Mouse (Mus musculus) kidney, embryonic 15.5 days (tissue): ENCODE measurements around the gene Ptpn5. TPM values are rescaled to one million over a fixed set of nuclear protein-coding genes. Genes with fewer than 3 reads are reported as not detected.

Experiments
- ATAC-seq: fragments of 200-750 bp; cut with Nextera tagmentation; replicated peaks from 2 replicates; pipeline ENCODE4 v1.8.0; 2017; ENCODE audit warnings: moderate TSS enrichment; ENCODE audit not compliant: low FRiP score
- H3K27ac ChIP-seq: fragments of 300-500 bp; sonication (generic); 2 replicates; pipeline ENCODE4 v1.5.1; 2015; ENCODE audit warnings: mild to moderate bottlenecking, inconsistent platforms
- H3K27me3 ChIP-seq: fragments of 300-500 bp; sonication (generic); 2 replicates; pipeline ENCODE4 v1.6.1; 2015; ENCODE audit warnings: inconsistent platforms
- H3K36me3 ChIP-seq: fragments of 300-500 bp; sonication (generic); 2 replicates; pipeline ENCODE4 v1.6.1; 2015; ENCODE audit warnings: inconsistent platforms
- H3K4me1 ChIP-seq: fragments of 300-500 bp; sonication (generic); 2 replicates; pipeline ENCODE4 v1.6.1; 2015; ENCODE audit warnings: inconsistent platforms
- H3K4me2 ChIP-seq: fragments of 300-500 bp; sonication (generic); 2 replicates; pipeline ENCODE4 v1.6.1; 2015; ENCODE audit warnings: moderate library complexity, mild to moderate bottlenecking, inconsistent platforms
- H3K4me3 ChIP-seq: fragments of 300-500 bp; sonication (generic); replicated peaks from 2 replicates; pipeline ENCODE4 v1.5.1; 2015; ENCODE audit warnings: mild to moderate bottlenecking, inconsistent platforms
- H3K9ac ChIP-seq: fragments of 300-500 bp; sonication (generic); 2 replicates; pipeline ENCODE4 v1.6.1; 2015; ENCODE audit warnings: mild to moderate bottlenecking, inconsistent platforms
- H3K9me3 ChIP-seq: fragments of 300-500 bp; sonication (generic); replicated peaks from 2 replicates; pipeline ENCODE4 v1.6.1; 2016; ENCODE audit warnings: inconsistent platforms
- WGBS: fragments of 180-500 bp; shearing (Covaris S2); methylation state at CpG from one replicate; pipeline ENCODE4 v1.1.7; 2015; ENCODE audit warnings: mixed read lengths; 5-methylcytosine and 5-hydroxymethylcytosine counted together
- polyA plus RNA-seq: library from polyadenylated mRNA; unstranded; fragments of >200 nt; fragmentation: Nextera tagmentation; extraction: Ambion mirVana; gene quantifications from 2 replicates; pipeline ENCODE4 v1.2.1, GENCODE M21; 2015

Ptpn5 gene
- polyA plus RNA-seq, 1 experiment from 2014 or later, result 0.92 TPM

DNA sequence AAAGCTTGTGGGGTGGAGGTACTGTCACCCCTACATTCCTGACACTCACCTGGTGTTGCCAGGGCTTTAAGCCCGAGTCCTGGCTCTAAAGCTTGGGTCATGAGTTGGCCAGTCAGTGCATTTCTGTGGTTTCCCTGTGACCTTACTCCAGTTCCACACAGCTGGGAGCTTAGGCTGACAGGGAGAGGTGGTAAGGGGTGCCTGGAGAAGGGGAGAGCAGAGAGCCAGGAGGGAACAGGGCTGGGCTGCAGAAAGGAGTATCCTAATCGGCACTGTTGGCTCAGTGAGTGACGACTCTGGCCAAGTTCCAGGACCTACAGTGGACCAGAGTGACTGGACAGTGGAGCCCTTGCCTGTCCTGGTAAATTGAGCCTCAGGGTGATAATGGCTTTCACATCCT is 81.2 kb downstream of the Ptpn5 start:
- 0 out of 2 replicates have a peak, but pooled peaks have one; percentile 0 for ATAC-seq
- WGBS, result 10% methylated on average over 3 of the region's 3 CpGs

DNA sequence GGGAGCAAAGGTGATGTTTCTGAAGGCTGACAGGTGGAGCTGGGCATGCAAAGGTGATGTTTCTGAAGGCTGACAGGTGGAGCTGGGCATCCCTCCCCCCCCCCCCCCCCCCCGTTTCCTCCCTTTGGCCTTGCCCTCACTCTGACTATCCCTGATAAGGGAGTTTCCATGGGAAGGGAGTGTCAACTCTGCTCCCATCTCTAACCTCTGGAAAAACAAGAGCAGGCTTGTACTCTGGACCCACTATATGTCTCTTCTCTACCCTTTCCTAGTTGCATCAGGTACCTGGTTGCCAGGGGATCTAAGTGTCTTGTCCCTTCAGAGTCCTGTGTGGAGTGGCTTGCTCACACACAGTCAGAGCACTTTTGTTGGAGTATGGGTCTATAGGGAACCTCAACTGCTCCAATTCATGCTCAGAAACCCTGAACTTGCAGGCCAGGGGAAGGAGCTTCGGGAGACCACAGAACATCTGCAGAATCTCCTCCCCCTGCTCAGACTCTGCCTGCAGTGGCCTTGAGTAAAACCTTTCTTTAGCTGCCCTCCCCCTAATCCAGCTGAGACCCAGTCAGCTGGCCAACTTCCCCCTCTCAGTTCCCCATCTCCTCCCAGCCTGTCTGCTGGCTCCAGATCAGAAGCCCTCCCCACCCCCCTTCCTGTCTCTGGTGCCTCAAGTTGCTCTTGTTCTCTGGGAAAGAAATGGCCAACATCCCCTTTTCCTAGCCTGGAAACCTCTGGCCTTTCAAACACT is 81.9 kb downstream of the Ptpn5 start:
- Histone ChIP-seq H3K4me1 (peaks cover 31% of the 10 kb centered on the region), H3K9me3 (no peaks in the 10 kb centered on the region), H3K36me3 (peaks cover 14% of the 10 kb centered on the region), H3K4me3 (peak overlapping the region; percentile 91), H3K27me3 (peaks cover 6% of the 10 kb centered on the region; the same call in 1 of the 2 replicates), H3K9ac (peak overlapping the region; percentile 33; the same call in 1 of the 2 replicates), H3K4me2 (peak overlapping the region; percentile 90), H3K27ac (peak overlapping the region; percentile 98)
- ATAC-seq, result peak; percentile 10; the same call in 1 of the 2 replicates
- WGBS, result 2% methylated on average over 2 of the region's 2 CpGs

More for the DNA sequence above, 81.2 kb downstream of the Ptpn5 start:
- H3K9me3 ChIP-seq, result no peaks in the 10 kb centered on the region
- H3K36me3 ChIP-seq, result peaks cover 14% of the 10 kb centered on the region
- H3K4me1 ChIP-seq, result peaks cover 31% of the 10 kb centered on the region
- peak overlapping the region; percentile 91 for H3K4me3 ChIP-seq
- H3K27ac ChIP-seq, result peak overlapping the region; percentile 98
- H3K27me3 ChIP-seq, result peaks cover 6% of the 10 kb centered on the region; the same call in 1 of the 2 replicates
- peak overlapping the region; percentile 27; the same call in 1 of the 2 replicates for H3K9ac ChIP-seq
- peak overlapping the region; percentile 90 for H3K4me2 ChIP-seq

DNA sequence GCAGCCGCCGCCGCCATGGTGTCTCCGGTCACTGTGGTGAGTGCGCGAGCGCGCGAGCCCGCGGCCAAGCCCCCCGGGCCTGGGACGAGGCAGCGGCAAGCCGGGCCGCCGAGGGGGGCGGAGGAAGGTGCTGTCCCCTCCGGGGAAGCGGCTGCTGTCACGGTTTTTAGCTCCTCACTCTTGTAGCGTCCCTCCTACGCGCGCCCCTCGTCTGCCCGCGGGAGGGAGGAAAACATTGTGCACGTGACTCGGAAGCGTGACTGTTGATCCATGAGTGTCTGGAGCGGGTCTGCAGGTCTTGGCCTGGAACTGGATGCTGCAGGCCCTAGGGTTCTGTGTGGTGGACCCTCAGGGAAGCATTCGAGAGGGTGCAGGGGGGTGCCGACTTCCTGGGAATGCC is 82.7 kb downstream of the Ptpn5 start:
- Histone ChIP-seq H3K9ac (peak overlapping the region; percentile 89), H3K4me3 (peak overlapping the region; percentile 91), H3K27ac (peak overlapping the region; percentile 98), H3K4me2 (peak overlapping the region; percentile 90), H3K27me3 (peaks cover 6% of the 10 kb centered on the region; the same call in 1 of the 2 replicates), H3K4me1 (peaks cover 31% of the 10 kb centered on the region), H3K36me3 (peaks cover 14% of the 10 kb centered on the region), H3K9me3 (no peaks in the 10 kb centered on the region)
- ATAC-seq, result peak; percentile 73
- WGBS, result 0% methylated on average over 34 of the region's 34 CpGs

DNA sequence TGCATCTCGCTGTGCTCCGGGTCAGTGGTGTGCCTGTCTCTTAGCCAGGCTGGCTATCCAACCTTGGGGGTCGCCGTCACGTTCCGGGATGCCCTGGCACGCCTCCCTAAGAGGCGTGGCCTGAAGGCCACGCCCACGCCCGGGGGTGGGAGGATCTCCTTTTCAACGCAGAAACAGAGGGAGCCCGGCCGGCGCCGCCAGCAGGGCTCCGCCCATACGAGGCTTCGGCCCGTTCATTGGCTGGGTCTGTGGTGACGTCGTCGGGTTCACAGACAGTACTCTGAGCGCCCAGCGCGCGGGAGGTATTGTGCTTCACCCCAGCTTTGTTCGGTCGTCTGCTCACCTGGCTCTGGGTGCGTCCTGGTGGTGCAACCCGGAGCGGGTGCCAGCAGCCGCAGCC is 83.1 kb downstream of the Ptpn5 start, which contains the start of gene Tmem86a:
Gene Tmem86a (plus strand): TSS at position 236 of the 400 bp plus-strand sequence.
- Histone ChIP-seq H3K4me1 (peaks cover 31% of the 10 kb centered on the region), H3K27ac (peak within 1 kb of the TSS; percentile 98), H3K9ac (peak within 1 kb of the TSS; percentile 89), H3K4me2 (peak within 1 kb of the TSS; percentile 90), H3K27me3 (peaks cover 6% of the 10 kb centered on the region; the same call in 1 of the 2 replicates), H3K9me3 (no peaks in the 10 kb centered on the region), H3K36me3 (peaks cover 14% of the 10 kb centered on the region), H3K4me3 (peak within 1 kb of the TSS; percentile 91)
- peak; percentile 98 for ATAC-seq
- WGBS, result 0% methylated on average over 33 of the region's 33 CpGs

DNA sequence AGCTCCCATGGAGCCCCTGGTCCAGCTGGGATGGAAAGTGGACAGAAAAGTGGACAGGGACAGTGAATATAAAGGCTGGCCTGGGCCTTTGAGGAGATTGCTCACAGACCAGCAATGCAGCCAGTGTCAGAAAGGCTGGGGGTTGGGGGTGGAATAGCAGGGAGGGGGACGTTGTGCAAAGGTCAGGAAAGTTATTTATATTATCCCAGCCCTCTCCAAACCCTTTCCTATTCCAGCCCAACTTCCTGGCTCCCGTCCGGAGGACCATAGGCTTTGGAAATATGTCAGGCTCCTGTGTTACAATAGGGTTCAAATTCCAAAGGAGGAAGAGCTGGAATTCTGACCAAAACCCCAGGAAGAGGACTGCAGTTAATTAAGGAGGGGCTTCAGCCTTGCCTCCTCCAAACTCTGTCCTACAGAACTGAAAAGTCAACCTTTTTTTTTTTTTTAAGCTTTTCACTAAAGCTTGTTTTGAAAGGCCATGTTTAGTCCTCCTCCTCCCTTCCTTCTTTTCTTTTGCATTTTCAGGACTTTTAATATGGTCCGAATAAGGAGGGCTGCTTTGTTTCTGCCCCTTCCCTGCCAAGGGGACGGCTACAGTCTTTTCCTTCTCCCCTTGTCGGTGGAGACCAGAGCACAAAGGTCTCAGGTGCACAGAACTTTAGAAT is 90.5 kb downstream of the Ptpn5 start:
- Histone ChIP-seq H3K9ac (no peak overlapping the region), H3K4me1 (peaks cover 13% of the 10 kb centered on the region), H3K27ac (peak overlapping the region; percentile 83), H3K36me3 (no peaks in the 10 kb centered on the region), H3K9me3 (no peaks in the 10 kb centered on the region), H3K4me2 (no peak overlapping the region), H3K4me3 (no peak overlapping the region), H3K27me3 (no peaks in the 10 kb centered on the region)
- WGBS, result 24% methylated on average over 6 of the region's 6 CpGs
- peak; percentile 77 for ATAC-seq

DNA sequence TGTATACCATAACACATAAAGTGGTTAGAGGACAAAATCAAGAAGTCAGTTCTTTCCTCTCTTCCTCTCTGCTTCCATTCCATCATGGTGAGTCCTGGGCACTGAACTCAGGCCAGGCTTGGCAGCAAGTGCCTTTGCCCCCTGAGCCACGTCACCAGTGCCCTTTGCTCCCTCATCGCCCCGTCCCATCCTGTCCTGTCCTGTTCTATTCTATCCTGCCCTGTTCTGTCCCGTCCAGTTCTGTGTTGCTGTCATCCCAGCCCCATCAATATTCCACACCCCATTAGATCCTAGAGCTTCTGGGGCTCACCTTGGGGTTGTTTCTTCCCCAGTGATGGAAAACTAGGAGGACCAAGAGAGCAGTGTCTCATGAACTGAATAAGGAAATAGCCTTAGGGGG is 91.4 kb downstream of the Ptpn5 start:
- peak overlapping the region; percentile 83 for H3K27ac ChIP-seq
- no peak overlapping the region for H3K9ac ChIP-seq
- WGBS, result 69% methylated on average over 4 of the region's 4 CpGs
- ATAC-seq, result no peak
- H3K27me3 ChIP-seq, result no peaks in the 10 kb centered on the region
- peaks cover 13% of the 10 kb centered on the region for H3K4me1 ChIP-seq
- H3K9me3 ChIP-seq, result no peaks in the 10 kb centered on the region
- no peak overlapping the region for H3K4me3 ChIP-seq
- no peak overlapping the region for H3K4me2 ChIP-seq
- no peaks in the 10 kb centered on the region for H3K36me3 ChIP-seq

DNA sequence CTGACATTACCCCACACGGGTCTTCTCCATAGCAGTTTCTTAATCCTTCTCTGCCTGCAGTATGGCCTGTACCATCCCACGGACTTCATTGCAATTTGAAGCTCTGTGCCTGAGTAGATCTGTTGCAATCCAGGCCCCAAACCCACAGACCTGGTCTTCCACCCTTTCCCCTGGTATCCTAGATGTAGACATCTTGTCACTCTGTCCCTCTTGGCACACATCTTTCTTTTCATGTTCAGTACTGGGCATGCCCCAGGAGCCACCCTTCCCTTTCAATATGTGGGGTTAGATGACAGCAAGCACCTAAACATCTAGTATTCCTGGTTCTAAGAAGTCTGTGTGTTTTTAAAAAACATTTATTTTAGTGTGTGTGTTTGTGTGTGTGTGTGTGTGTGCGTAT is 91.8 kb downstream of the Ptpn5 start:
- Histone ChIP-seq H3K27me3 (no peaks in the 10 kb centered on the region), H3K27ac (no peak overlapping the region), H3K4me3 (no peak overlapping the region), H3K36me3 (no peaks in the 10 kb centered on the region), H3K9ac (no peak overlapping the region), H3K9me3 (no peaks in the 10 kb centered on the region), H3K4me2 (no peak overlapping the region), H3K4me1 (peaks cover 13% of the 10 kb centered on the region)
- no peak for ATAC-seq
- WGBS, result 79% methylated on average over 3 of the region's 3 CpGs

DNA sequence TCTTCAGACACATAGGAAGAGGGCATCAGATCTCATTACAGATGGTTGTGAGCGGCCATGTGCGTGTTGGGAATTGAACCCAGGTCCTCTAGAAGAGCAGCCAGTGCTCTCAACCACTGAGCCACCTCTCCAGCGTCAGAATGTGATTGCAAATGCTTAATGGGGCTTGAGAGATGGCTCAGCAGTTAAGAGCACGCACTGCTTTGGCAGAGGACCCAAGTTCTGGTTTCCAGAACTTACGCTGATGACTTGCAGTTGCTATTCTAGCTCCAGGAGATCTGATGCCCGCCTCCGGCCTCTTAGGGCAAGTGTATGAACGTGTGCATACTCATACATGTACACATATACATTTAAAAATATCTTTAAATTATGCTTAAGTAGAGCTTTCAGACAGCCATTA is 98.1 kb downstream of the Ptpn5 start:
- Histone ChIP-seq H3K4me2 (no peak overlapping the region), H3K4me3 (no peak overlapping the region), H3K9me3 (no peaks in the 10 kb centered on the region), H3K27ac (no peak overlapping the region), H3K36me3 (no peaks in the 10 kb centered on the region), H3K27me3 (no peaks in the 10 kb centered on the region), H3K4me1 (no peaks in the 10 kb centered on the region), H3K9ac (no peak overlapping the region)
- ATAC-seq, result no peak
- 71% methylated on average over 8 of the region's 8 CpGs for WGBS

DNA sequence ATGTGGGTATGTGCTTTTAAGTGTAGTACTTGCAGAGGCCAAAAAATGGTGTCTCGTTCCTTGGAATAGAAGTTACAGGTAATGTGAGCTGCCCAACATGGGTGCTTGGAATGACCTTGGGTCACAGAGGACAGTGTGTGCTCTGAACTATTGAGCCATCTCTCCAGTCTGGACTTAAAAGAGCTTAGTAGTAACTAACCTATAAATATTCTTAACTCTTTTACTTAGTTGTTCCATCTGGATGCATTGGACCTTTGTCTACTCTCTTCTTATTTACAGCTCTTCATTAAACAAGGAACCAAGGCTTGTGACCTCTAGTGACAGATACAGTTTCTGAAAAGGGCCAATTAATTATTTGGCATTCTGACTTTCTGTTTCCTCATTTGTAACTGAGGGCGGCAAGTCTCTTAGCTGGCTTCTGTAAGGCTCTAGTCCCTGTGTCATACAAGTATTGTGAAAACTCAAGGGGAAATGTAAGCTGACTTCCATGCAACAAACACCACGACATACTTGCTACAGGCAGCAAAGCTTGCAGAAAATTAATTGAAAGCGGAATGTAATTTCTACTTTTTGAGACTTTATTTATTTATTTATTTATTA is 98.6 kb downstream of the Ptpn5 start:
- 60% methylated on average over 4 of the region's 4 CpGs for WGBS
- Histone ChIP-seq H3K36me3 (no peaks in the 10 kb centered on the region), H3K4me1 (no peaks in the 10 kb centered on the region), H3K27me3 (no peaks in the 10 kb centered on the region), H3K4me3 (no peak overlapping the region), H3K9me3 (no peaks in the 10 kb centered on the region), H3K27ac (no peak overlapping the region), H3K9ac (no peak overlapping the region), H3K4me2 (no peak overlapping the region)
- no peak for ATAC-seq

DNA sequence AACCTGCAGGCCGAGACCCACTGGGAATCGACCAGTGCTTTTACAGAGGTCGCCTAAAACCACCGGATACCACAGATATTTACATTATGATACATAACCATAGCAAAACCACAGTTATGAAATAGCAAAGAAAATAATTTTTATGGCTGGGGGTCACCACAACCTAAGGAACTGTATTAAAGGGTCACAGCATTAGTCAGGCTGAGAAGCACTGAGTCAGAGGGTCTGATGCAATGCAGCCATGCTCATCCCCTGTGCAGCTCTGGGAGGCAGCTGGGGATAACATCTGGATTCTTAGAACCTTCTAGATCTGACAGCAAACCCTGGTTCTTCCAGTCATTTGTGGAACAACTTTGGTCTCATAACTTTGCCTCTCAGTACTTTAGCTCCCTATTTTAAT is 102.1 kb downstream of the Ptpn5 start:
- Histone ChIP-seq H3K4me3 (no peak overlapping the region), H3K4me1 (no peaks in the 10 kb centered on the region), H3K36me3 (no peaks in the 10 kb centered on the region), H3K27ac (no peak overlapping the region), H3K9me3 (no peaks in the 10 kb centered on the region), H3K4me2 (no peak overlapping the region), H3K9ac (no peak overlapping the region), H3K27me3 (no peaks in the 10 kb centered on the region)
- 70% methylated on average over 4 of the region's 4 CpGs for WGBS
- ATAC-seq, result no peak

DNA sequence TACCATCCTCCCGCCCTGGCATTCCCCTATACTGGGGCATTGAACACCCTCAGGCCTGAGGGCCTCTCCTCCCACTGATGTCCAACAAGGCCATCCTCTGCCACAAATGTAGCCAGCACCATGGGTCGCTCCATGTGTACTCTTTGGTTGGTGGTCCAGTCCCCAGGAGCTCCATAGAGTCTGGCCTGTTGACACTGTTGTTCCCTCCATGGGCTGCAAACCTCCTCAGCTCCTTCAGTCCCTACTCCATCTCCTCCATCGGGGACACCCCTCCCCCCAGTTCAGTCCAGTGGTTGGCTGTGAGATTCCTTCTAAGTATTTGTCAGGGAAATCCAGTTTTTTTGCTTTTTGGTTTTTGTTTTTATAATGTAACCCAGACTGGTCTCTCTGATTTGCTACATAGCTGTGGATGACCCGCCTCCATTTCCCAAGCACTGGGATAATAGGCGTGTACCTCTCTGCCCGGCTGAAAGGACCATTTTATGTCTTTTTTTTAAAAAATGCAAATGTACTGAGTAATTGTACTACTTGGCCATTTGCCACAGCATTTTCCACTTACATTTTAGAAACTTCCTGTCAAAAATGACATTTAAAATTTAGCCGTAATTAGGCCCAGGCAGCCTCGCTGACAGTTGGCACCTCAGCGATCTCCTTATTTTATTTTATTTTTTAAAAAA is 102.8 kb downstream of the Ptpn5 start:
- no peaks in the 10 kb centered on the region for H3K9me3 ChIP-seq
- no peak overlapping the region for H3K9ac ChIP-seq
- no peak overlapping the region for H3K4me2 ChIP-seq
- ATAC-seq, result no peak
- WGBS, result 78% methylated on average over 9 of the region's 9 CpGs
- H3K27ac ChIP-seq, result no peak overlapping the region
- no peak overlapping the region for H3K4me3 ChIP-seq
- H3K36me3 ChIP-seq, result no peaks in the 10 kb centered on the region
- H3K4me1 ChIP-seq, result no peaks in the 10 kb centered on the region
- no peaks in the 10 kb centered on the region for H3K27me3 ChIP-seq
